Mouse (Mus musculus) liver, embryonic 15.5 days (tissue): Measurements from ENCODE around the gene Fkbp14. TPM values are rescaled to one million over a fixed set of nuclear protein-coding genes. Genes with fewer than 3 reads are reported as not detected.

Experiments
- ATAC-seq: fragments of 200-750 bp; cut with Nextera tagmentation; 2 replicates; pipeline ENCODE4 v1.8.0; 2017; ENCODE audit warnings: moderate number of reproducible peaks, mild to moderate bottlenecking, moderate library complexity; ENCODE audit not compliant: insufficient read depth
- H3K27ac ChIP-seq: fragments of 300-500 bp; sonication (generic); replicated peaks from 2 replicates; pipeline ENCODE4 v1.5.1; 2015; ENCODE audit warnings: mild to moderate bottlenecking, inconsistent platforms
- H3K27me3 ChIP-seq: fragments of 300-500 bp; sonication (generic); 2 replicates; pipeline ENCODE4 v1.6.1; 2015; ENCODE audit warnings: mild to moderate bottlenecking, inconsistent platforms
- H3K36me3 ChIP-seq: fragments of 300-500 bp; sonication (generic); replicated peaks from 2 replicates; pipeline ENCODE4 v1.6.1; 2015; ENCODE audit warnings: moderate library complexity, mild to moderate bottlenecking, inconsistent platforms
- H3K4me1 ChIP-seq: fragments of 300-500 bp; sonication (generic); replicated peaks from 2 replicates; pipeline ENCODE4 v1.6.1; 2015; ENCODE audit warnings: inconsistent platforms
- H3K4me2 ChIP-seq: fragments of 300-500 bp; sonication (generic); 2 replicates; pipeline ENCODE4 v1.6.1; 2015; ENCODE audit warnings: moderate library complexity, mild to moderate bottlenecking, inconsistent platforms
- H3K4me3 ChIP-seq: fragments of 300-500 bp; sonication (generic); replicated peaks from 2 replicates; pipeline ENCODE4 v1.5.1; 2015; ENCODE audit warnings: mild to moderate bottlenecking, inconsistent platforms
- H3K9ac ChIP-seq: fragments of 300-500 bp; sonication (generic); 2 replicates; pipeline ENCODE4 v1.6.1; 2015; ENCODE audit warnings: moderate library complexity, mild to moderate bottlenecking, inconsistent platforms
- H3K9me3 ChIP-seq: fragments of 300-500 bp; sonication (generic); replicated peaks from 2 replicates; pipeline ENCODE4 v1.6.1; 2016; ENCODE audit warnings: inconsistent platforms
- WGBS: fragments of 180-500 bp; shearing (Covaris S2); methylation state at CpG from one replicate; pipeline ENCODE4 v1.1.7; 2015; ENCODE audit warnings: mixed read lengths; ENCODE audit not compliant: insufficient replicate concordance; 5-methylcytosine and 5-hydroxymethylcytosine counted together
- polyA plus RNA-seq: library from polyadenylated mRNA; unstranded; fragments of >200 nt; fragmentation: Nextera tagmentation; extraction: Ambion mirVana; gene quantifications from 2 replicates; pipeline ENCODE4 v1.2.1, GENCODE M21; 2015

The Fkbp14 gene
- 4.7 and 5.0 TPM in 2 replicates for polyA plus RNA-seq

DNA sequence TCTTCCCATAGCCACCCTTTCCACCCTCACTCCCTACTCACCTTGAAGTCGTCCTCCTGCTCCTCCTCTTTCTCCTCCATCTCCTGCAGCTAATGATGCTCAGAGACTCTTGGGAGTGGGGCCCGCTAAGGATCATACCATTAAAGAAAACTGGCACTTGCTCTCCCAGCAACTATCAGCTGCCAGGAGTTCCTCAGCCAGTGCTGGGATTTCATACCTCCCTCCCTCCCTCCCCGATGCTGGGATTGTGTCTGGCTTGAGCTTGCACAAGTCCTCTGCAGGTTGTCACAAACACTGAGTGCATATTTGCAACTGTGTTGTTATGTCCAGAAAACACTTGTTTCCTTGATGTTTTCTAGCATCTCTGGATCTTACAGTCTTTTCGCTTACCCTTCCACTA lies at the start of gene Fkbp14:
Gene Fkbp14 (minus strand): TSS at position 101 of the 400 bp plus-strand sequence.
- H3K36me3 ChIP-seq = no peaks in the 10 kb centered on the region
- peaks cover 39% of the 10 kb centered on the region for H3K4me1 ChIP-seq
- H3K4me2 ChIP-seq = peak within 1 kb of the TSS; percentile 94
- H3K27me3 ChIP-seq = peaks cover 18% of the 10 kb centered on the region
- H3K4me3 ChIP-seq = peak within 1 kb of the TSS; percentile 78; the same call in 1 of the 2 replicates
- ATAC-seq = no peak
- H3K9me3 ChIP-seq = no peaks in the 10 kb centered on the region
- no peak within 1 kb of the TSS for H3K9ac ChIP-seq
- no peak within 1 kb of the TSS for H3K27ac ChIP-seq
- 72% methylated on average over 4 of the region's 4 CpGs for WGBS

DNA sequence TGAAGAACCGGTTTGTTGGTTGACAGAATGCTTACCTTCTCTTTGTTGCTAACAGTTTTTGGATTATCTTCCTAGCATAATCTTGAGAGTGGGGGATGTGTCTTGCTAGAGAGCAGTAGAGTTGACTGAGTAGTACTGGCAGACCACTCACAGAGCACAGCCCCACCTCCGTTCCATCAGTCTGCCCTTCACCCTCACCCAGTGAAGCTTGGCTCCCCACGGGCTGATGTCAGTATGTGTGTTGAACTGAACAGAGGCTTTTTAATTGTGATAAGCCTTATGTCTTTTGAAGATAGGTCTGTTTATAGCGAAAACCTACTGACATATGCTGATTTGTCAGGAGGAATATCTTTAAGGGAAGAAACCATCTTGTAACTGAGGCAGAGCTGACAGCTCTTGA lies 46.1 kb upstream of the Fkbp14 start:
- Histone ChIP-seq H3K36me3 (no peaks in the 10 kb centered on the region), H3K27ac (no peak overlapping the region), H3K9ac (no peak overlapping the region), H3K4me2 (no peak overlapping the region), H3K27me3 (no peaks in the 10 kb centered on the region), H3K4me1 (no peaks in the 10 kb centered on the region), H3K4me3 (no peak overlapping the region), H3K9me3 (no peaks in the 10 kb centered on the region)
- 38% methylated on average over 4 of the region's 4 CpGs for WGBS
- peak; percentile 51; the same call in 1 of the 2 replicates for ATAC-seq

DNA sequence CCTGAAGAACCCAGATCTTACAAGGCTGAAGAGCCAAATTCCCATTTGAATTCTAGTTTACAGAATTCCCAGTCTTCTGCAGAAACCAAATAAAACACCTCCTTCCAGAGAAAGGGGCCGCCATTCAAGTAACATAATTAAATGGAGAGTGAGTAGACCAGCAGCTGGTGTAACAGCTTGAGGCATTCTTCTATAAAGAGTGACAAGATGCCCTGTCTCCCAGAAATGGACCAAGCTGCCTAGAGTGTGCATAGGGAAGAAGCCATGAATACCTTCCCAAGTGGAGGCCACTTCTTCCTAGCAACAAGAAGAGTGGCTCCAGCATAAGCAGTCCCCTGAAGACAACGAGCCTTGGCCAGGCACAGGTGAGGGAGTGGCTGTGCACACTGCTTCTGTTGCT lies 44.8 kb upstream of the Fkbp14 start:
- no peak for ATAC-seq
- no peak overlapping the region for H3K4me2 ChIP-seq
- no peaks in the 10 kb centered on the region for H3K9me3 ChIP-seq
- no peaks in the 10 kb centered on the region for H3K27me3 ChIP-seq
- H3K4me1 ChIP-seq = no peaks in the 10 kb centered on the region
- no peak overlapping the region for H3K27ac ChIP-seq
- H3K4me3 ChIP-seq = no peak overlapping the region
- H3K9ac ChIP-seq = no peak overlapping the region
- 59% methylated on average over 2 of the region's 2 CpGs for WGBS
- H3K36me3 ChIP-seq = no peaks in the 10 kb centered on the region

DNA sequence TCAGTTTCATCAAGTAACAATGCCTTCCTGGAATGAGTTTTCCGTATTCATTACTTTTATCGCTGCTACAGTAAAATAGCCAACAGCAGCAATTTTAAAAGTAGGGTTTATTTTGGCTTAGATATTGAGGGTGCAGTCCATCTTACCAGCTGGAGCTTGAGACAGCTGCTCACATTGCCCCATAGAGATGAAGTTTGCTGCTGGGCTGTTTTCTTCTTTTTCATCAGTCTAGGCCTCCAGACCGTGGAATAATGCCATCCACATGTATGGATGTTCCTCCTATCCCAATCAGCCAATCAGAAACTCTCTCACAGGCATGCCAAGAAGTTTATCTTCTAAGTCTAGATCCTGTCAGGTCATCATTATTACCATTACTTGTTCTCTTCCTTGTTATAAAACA lies 42.8 kb upstream of the Fkbp14 start:
- no peak overlapping the region for H3K27ac ChIP-seq
- ATAC-seq = no peak
- H3K4me3 ChIP-seq = no peak overlapping the region
- H3K9me3 ChIP-seq = no peaks in the 10 kb centered on the region
- H3K9ac ChIP-seq = no peak overlapping the region
- no peaks in the 10 kb centered on the region for H3K4me1 ChIP-seq
- no peak overlapping the region for H3K4me2 ChIP-seq
- H3K27me3 ChIP-seq = no peaks in the 10 kb centered on the region
- H3K36me3 ChIP-seq = no peaks in the 10 kb centered on the region
- WGBS = 72% methylated on average over 3 of the region's 3 CpGs

DNA sequence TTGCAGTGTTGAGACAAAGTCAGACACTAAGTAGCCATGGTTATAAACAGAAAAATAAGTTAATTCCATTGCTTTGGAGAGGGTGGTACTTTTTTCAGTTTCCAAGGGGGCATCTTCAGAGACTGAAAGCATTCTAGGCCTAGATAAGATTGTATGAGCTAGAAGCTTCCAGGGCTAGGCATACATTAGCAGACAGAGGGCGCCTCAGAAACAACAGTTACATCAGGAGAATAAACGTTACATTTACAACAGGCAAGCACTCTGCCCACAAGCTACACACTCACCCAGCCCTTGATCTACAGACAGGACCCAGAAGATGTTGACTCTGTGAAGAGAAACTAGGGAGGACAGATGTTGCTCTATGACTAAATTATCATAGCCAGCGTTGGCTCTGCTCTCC lies 34.4 kb upstream of the Fkbp14 start:
- 42% methylated on average over 3 of the region's 3 CpGs for WGBS
- H3K36me3 ChIP-seq = peaks cover 5% of the 10 kb centered on the region; the same call in 1 of the 2 replicates
- no peak for ATAC-seq

DNA sequence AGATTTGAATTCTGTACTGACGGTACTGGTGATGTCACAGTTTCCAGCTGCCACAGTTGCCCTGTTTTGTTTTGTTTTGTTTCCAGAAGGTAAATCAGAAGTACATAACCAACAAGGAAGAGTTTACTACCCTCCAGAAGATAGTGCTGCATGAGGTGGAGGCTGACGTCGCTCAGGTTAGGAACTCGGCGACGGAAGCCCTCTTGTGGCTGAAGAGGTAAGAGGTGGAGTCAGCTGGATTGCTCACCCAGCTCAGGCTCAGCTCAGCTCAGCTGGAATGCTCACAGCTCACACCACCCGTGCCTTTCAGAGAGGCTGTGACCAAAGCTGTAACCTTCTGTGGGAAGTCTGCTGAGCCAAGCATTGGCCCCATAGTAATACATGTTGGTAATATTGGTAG lies 32.6 kb upstream of the Fkbp14 start:
- 37% methylated on average over 7 of the region's 7 CpGs for WGBS
- Histone ChIP-seq H3K36me3 (peaks cover 5% of the 10 kb centered on the region; the same call in 1 of the 2 replicates), H3K9ac (no peak overlapping the region), H3K27ac (no peak overlapping the region), H3K9me3 (no peaks in the 10 kb centered on the region), H3K4me3 (no peak overlapping the region), H3K27me3 (no peaks in the 10 kb centered on the region), H3K4me2 (no peak overlapping the region), H3K4me1 (no peaks in the 10 kb centered on the region)
- no peak for ATAC-seq

More for the DNA sequence above, 34.4 kb upstream of the Fkbp14 start:
- Histone ChIP-seq H3K4me1 (no peaks in the 10 kb centered on the region), H3K9ac (no peak overlapping the region), H3K4me3 (no peak overlapping the region), H3K27me3 (no peaks in the 10 kb centered on the region), H3K9me3 (no peaks in the 10 kb centered on the region), H3K4me2 (no peak overlapping the region), H3K27ac (no peak overlapping the region)

DNA sequence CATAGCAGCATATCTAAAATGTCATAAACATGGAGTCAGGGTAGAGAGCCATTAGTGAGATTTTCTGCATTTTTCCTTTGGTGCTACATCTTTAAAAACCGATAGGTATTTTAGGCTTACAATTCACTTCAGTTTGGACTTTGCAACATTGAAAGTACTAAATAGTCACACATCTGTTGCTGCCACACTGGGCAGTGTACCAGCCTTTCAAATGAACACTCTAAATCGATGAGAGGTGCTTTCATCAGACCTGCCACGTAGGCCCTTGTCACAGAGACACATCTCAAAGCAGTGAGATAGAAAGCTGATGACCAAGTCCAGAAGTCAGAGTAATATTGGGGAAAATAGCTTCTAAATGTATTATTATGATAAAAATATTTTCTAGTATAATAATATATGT lies 31.3 kb upstream of the Fkbp14 start:
- no peak for ATAC-seq
- H3K4me1 ChIP-seq = no peaks in the 10 kb centered on the region

DNA sequence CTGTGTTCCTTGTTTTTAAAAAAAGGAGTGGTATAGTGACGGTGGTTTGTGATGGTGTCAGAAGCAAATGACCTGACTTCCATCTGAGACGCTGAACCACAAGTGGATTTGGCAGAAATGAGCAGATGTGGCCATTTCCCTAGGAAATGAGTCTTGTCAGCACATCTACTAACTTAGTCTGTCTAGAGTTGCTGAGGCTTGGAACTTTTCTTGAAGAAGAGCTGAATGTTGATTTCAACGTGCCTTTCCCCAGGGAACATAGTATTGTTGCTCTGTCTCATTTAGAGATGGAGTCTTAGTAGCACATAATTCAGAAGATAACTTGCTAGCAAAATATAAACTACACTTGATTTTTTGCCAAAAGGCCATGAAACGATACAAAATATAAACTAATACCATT lies 23.2 kb upstream of the Fkbp14 start:
- Histone ChIP-seq H3K9me3 (no peaks in the 10 kb centered on the region), H3K4me3 (no peak overlapping the region), H3K4me2 (no peak overlapping the region), H3K9ac (no peak overlapping the region), H3K4me1 (no peaks in the 10 kb centered on the region), H3K27me3 (no peaks in the 10 kb centered on the region), H3K36me3 (no peaks in the 10 kb centered on the region), H3K27ac (no peak overlapping the region)
- ATAC-seq = no peak
- WGBS = 48% methylated on average over 4 of the region's 4 CpGs

More for the DNA sequence above, 31.3 kb upstream of the Fkbp14 start:
- Histone ChIP-seq H3K9ac (no peak overlapping the region), H3K27me3 (no peaks in the 10 kb centered on the region), H3K27ac (no peak overlapping the region), H3K4me3 (no peak overlapping the region), H3K9me3 (no peaks in the 10 kb centered on the region), H3K4me2 (no peak overlapping the region), H3K36me3 (peaks cover 5% of the 10 kb centered on the region; the same call in 1 of the 2 replicates)
- WGBS = 52% methylated on average over 3 of the region's 3 CpGs

DNA sequence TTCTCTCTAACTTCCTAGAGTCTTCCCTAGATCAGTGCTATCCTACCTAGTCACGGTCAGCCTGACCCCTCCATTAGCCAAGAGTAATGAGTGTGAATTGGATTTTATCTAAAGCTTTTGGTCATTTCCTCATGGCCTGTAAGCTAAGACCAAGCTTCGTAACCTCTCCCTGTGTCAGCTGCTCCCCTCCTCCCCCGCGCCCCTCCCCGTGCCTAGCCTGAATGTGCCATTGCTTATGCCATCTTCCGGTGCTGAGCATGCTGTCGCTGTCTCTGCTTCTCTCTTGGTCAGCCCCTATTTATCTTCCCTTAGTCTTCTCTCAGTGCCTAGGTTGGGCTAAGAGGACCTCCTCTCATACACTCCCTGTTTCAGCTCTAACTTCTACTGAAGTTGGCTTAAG lies 22.4 kb upstream of the Fkbp14 start:
- Histone ChIP-seq H3K36me3 (no peaks in the 10 kb centered on the region), H3K4me1 (no peaks in the 10 kb centered on the region), H3K4me2 (no peak overlapping the region), H3K4me3 (no peak overlapping the region), H3K27ac (no peak overlapping the region), H3K9ac (no peak overlapping the region), H3K9me3 (no peaks in the 10 kb centered on the region), H3K27me3 (no peaks in the 10 kb centered on the region)
- ATAC-seq = no peak
- WGBS = 78% methylated on average over 7 of the region's 7 CpGs

DNA sequence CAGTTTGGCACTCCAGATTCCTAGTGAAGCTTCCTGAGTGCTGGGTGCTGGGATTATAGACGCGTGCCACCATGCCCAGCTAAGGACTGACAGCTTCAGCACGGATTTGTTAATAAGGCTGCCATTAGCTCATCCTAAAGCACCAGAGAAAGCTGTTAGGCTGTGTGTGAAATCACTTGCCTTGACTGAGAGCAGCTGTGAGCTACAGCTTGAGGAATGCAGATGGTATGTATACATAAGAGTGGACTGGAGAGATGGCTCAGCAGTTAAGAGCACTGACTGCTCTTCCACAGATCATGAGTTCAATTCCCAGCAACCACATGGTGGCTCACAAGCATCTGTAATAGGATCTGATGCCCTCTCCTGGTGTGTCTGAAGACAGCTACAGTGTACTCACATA lies 20.3 kb upstream of the Fkbp14 start:
- Histone ChIP-seq H3K4me2 (no peak overlapping the region), H3K4me3 (no peak overlapping the region), H3K36me3 (no peaks in the 10 kb centered on the region), H3K4me1 (no peaks in the 10 kb centered on the region), H3K9ac (no peak overlapping the region), H3K27me3 (no peaks in the 10 kb centered on the region), H3K9me3 (no peaks in the 10 kb centered on the region), H3K27ac (no peak overlapping the region)
- ATAC-seq = no peak
- 66% methylated on average over 3 of the region's 3 CpGs for WGBS

DNA sequence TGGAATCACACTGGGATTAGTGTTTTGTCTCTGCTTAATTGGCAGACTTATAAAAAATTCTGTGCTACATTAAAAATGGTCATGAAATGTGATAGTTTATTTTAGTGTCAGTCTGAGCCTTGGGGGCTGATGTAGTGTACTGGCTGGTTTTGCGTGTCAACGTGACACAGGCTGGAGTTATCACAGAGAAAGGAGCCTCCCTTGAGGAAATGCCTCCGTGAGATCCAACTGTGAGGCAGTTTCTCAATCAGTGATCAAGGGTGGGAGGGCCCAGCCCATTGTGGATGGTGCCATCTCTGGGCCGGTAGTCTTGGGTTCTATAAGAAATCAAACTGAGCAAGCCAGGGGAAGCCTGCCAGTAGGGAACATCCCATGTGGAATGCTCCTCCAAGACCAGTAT lies 9.1 kb upstream of the Fkbp14 start:
- Histone ChIP-seq H3K9ac (no peak overlapping the region), H3K27me3 (no peaks in the 10 kb centered on the region), H3K27ac (no peak overlapping the region), H3K4me1 (0 out of 2 replicates have a peak, but pooled peaks cover under 1% of the 10 kb centered on the region), H3K4me2 (no peak overlapping the region), H3K36me3 (no peaks in the 10 kb centered on the region), H3K9me3 (no peaks in the 10 kb centered on the region), H3K4me3 (no peak overlapping the region)
- WGBS = 49% methylated on average over 4 of the region's 4 CpGs
- ATAC-seq = no peak

DNA sequence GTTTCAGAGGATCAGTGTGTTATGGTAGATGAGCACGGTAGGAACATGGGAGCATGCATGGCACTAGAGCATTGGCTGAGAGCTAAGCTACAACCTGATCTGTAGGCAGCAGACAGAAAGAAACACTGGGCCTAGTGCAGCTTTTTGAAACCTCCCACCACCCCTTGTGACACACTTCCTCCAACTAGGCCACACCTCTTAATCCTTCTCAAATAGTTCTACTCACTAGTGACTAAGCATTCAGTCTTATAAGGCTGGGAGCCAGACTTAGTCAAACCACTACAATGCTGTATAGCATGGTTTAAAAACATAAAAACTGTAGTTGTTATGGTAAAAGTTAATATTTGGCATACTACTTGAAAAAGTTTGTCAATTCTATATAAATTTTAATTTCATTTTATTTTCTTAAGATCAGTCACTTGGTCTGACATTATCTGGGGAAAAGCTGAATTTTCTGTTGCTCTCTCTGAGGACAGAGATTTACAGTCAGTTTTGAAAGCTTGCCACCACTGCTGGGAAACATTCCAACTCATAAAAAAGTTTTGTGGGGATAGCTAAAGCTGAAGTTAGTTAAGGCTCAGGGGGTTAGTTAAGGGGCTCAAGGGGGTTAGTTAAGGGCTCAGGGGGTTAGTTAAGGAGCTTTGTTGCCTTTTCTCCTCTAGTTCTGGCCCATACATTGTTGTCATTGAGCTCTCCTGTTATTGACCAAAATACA lies 7.0 kb upstream of the Fkbp14 start:
- no peak for ATAC-seq
- Histone ChIP-seq H3K4me1 (peaks cover 5% of the 10 kb centered on the region; the same call in 1 of the 2 replicates), H3K9me3 (no peaks in the 10 kb centered on the region), H3K36me3 (no peaks in the 10 kb centered on the region), H3K9ac (no peak overlapping the region), H3K27me3 (no peaks in the 10 kb centered on the region), H3K27ac (no peak overlapping the region), H3K4me2 (no peak overlapping the region), H3K4me3 (no peak overlapping the region)
- WGBS = 76% methylated on average over 1 of the region's 1 CpGs
